Mouse (Mus musculus) adrenal gland (tissue): Measurements from ENCODE around the gene Hdac5.

Experiments
- intact Hi-C: fragments of 180-260 bp; cut with DNase I; formaldehyde crosslinking; loops from one replicate; pipeline ENCODE4 v1.15.1; 2025

The Hdac5 gene

GRCm38 (mm10) chr11:102217396-102217795, 12.6 kb downstream of the Hdac5 start:
- intact Hi-C loops: no loop called here

- intact Hi-C loops: no loop called here
Measured at GRCm38 (mm10) chr11:102216886-102217240, 13.1 kb downstream of the Hdac5 start.

- intact Hi-C loops: no loop called here
Measured at GRCm38 (mm10) chr11:102216056-102216885, 13.7 kb downstream of the Hdac5 start.

- intact Hi-C loops: no loop called here
Measured at GRCm38 (mm10) chr11:102215511-102215910, 14.5 kb downstream of the Hdac5 start.

GRCm38 (mm10) chr11:102214430-102215156, 15.4 kb downstream of the Hdac5 start:
- intact Hi-C loops: no loop called here

- intact Hi-C loops: no loop called here
Measured at GRCm38 (mm10) chr11:102211936-102212341, 18.0 kb downstream of the Hdac5 start.

- intact Hi-C loops: no loop called here
Measured at GRCm38 (mm10) chr11:102211011-102211410, 19.0 kb downstream of the Hdac5 start.

GRCm38 (mm10) chr11:102210185-102210584, 19.8 kb downstream of the Hdac5 start:
- intact Hi-C loops: no loop called here

- intact Hi-C loops: no loop called here
Measured at GRCm38 (mm10) chr11:102209742-102210141, 20.2 kb downstream of the Hdac5 start.

- intact Hi-C loops: no loop called here
Measured at GRCm38 (mm10) chr11:102208846-102209245, 21.1 kb downstream of the Hdac5 start.

- intact Hi-C loops: no loop called here
Measured at GRCm38 (mm10) chr11:102207825-102208777, 21.9 kb downstream of the Hdac5 start.

GRCm38 (mm10) chr11:102206481-102206880, 23.5 kb downstream of the Hdac5 start:
- intact Hi-C loops: no loop called here

GRCm38 (mm10) chr11:102201408-102201821, 28.6 kb downstream of the Hdac5 start:
- intact Hi-C loops: no loop called here

- intact Hi-C loops: no loop called here
Measured at GRCm38 (mm10) chr11:102199856-102200255, 30.1 kb downstream of the Hdac5 start.

- intact Hi-C loops: no loop called here
Measured at GRCm38 (mm10) chr11:102198245-102198644, 31.7 kb downstream of the Hdac5 start.

- intact Hi-C loops: no loop called here
Measured at GRCm38 (mm10) chr11:102196018-102196797, 33.8 kb downstream of the Hdac5 start.

- intact Hi-C loops: loop anchor here (5.0 kb wide), 1 partner anchor 33 kb away; no protein-coding TSS in a partner anchor
Measured at GRCm38 (mm10) chr11:102193657-102194440, 36.1 kb downstream of the Hdac5 start.

- intact Hi-C loops: loop anchor here (5.0 kb wide), 1 partner anchor 36 kb away; no protein-coding TSS in a partner anchor
Measured at GRCm38 (mm10) chr11:102190848-102191247, 39.1 kb downstream of the Hdac5 start.
